ENCODE assay signal across 18 mouse cellular contexts in the genomic region with DNA sequence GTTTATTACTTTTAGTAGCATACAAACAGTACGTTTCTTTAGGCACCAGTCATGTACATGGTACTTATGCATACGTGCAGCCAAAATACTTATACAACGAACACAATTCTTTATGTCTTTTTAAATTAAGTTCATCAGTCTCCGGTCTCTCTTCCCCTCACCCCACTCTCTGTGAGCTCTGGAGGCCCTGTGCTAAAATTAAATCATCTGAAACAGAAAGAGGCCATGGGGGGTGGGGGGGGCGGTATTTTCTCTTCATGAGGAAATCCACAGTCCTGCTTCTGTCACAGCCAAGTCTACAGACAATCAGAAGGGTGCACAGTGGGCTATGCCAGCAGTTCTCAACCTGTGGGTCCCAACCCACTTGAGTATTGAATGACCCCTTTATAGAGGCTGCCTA. TPM values are rescaled to one million over a fixed set of nuclear protein-coding genes. Genes with fewer than 3 reads are reported as not detected.
"Had no signal": no experiment of that assay in that cellular context is flagged by ENCODE, and none has a peak within 500 bp of the region (broad histone marks: within the 10 kb centered on the region; RNA-seq: fewer than 3 reads in every experiment).

No protein-coding gene starts in this region.

- DNase-seq: kidney, postnatal 10 days; kidney, postnatal 4 days; liver; liver, embryonic 13.5 days; liver, postnatal 0 days; right cerebral cortex, adult 18-20 months; right cerebral cortex, postnatal 25 days; thymus, postnatal 36 days had no signal

- ATAC-seq: liver, postnatal 0 days; midbrain, embryonic 16.5 days had no signal

- H3K36me3 ChIP-seq: limb, embryonic 12.5 days; liver, embryonic 13.5 days; midbrain, embryonic 12.5 days; neural tube, embryonic 13.5 days; stomach, embryonic 15.5 days had no signal

- H3K4me2 ChIP-seq: limb, embryonic 12.5 days; liver, embryonic 13.5 days; midbrain, embryonic 12.5 days; neural tube, embryonic 13.5 days; stomach, embryonic 15.5 days had no signal

- H3K9ac ChIP-seq: limb, embryonic 12.5 days; liver, embryonic 13.5 days; liver, postnatal 0 days; midbrain, embryonic 12.5 days; neural tube, embryonic 13.5 days; stomach, embryonic 15.5 days had no signal

- H3K9me3 ChIP-seq: limb, embryonic 12.5 days; liver, embryonic 13.5 days; midbrain, embryonic 12.5 days; neural tube, embryonic 13.5 days; stomach, embryonic 15.5 days had no signal

- H3K27me3 ChIP-seq: limb, embryonic 12.5 days; liver, embryonic 13.5 days; stomach, embryonic 15.5 days had no signal

- H3K27ac ChIP-seq: layer of hippocampus, adult 2 months; limb, embryonic 12.5 days; liver, embryonic 13.5 days; midbrain, embryonic 12.5 days; neural tube, embryonic 13.5 days; stomach, embryonic 15.5 days had no signal

- H3K4me3 ChIP-seq: layer of hippocampus, adult 2 months; limb, embryonic 12.5 days; liver, embryonic 13.5 days; midbrain, embryonic 12.5 days; neural tube, embryonic 13.5 days; stomach, embryonic 15.5 days had no signal

RNA-seq across cellular contexts. Expression of gene Hfe2, which starts 24.4 kb away (rescaled TPM):
- total RNA-seq: megakaryocyte-erythroid progenitor cell, adult 5-6 weeks had no signal
- polyA plus RNA-seq: small intestine, adult 2 months had no signal

RNA-seq across cellular contexts. Expression of gene Gm16253, which starts 27.4 kb away (rescaled TPM):
- total RNA-seq: layer of hippocampus, adult 2 months; layer of hippocampus, postnatal 10 days; left cerebral cortex, postnatal 36 days; megakaryocyte-erythroid progenitor cell, adult 5-6 weeks had no signal
- polyA plus RNA-seq: liver, embryonic 13.5 days; liver, postnatal 0 days; small intestine, adult 2 months had no signal

RNA-seq across cellular contexts. Expression of gene Ankrd34a, which starts 47.1 kb away (rescaled TPM):
- total RNA-seq: megakaryocyte-erythroid progenitor cell, adult 5-6 weeks had no signal
- polyA plus RNA-seq: liver, postnatal 0 days had no signal
